Mouse (Mus musculus) E14TG2a.4 (cell line): ENCODE data around the gene Olfr1053.

Experiments used
- CTCF ChIP-seq: conservative IDR thresholded peaks from 2 replicates; pipeline ENCODE4 v1.5.1; 2014; ENCODE audit warnings: low read length
- POU5F1 ChIP-seq: IDR thresholded peaks from 2 replicates; pipeline ENCODE4 v1.6.1; 2014; ENCODE audit warnings: low read length, borderline replicate concordance

DNA sequence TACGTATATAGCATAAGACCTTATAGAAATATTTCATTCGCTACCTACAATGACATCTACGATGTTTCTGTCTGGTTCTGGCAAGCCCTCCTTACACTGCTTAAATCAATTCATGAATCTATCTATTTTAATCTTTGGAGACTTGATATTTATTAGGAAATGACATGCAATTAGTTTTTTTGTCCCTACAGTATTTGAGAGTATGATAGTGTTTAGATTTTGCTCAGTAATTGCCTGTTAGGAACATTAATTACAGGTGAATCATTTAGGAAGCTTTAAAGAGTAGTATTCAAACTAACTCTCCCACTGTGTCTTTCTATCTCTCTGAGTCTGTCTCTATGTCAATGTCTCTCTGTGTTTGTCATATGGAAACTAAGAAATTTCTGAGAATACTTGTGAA lies 20.2 kb upstream of the Olfr1053 start, which contains the start of gene Olfr1054:
- TF ChIP-seq CTCF = no peak
- no peak for TF ChIP-seq POU5F1
